ENCODE assay signal across 9 mouse cellular contexts in genomic region chr1:86464875-86465224, GRCm38 (mm10). TPM values are rescaled to one million over a fixed set of nuclear protein-coding genes. Genes with fewer than 3 reads are reported as not detected.
DNase-seq lines count a peak whose midpoint lies in the region; ATAC-seq lines count a peak whose summit lies in the region.
"Had no signal": no experiment of that assay in that cellular context is flagged by ENCODE, and none has a peak within 500 bp of the region (broad histone marks: within the 10 kb centered on the region; RNA-seq: fewer than 3 reads in every experiment).

No protein-coding gene starts in this region.

- 0 out of 2 replicates have a peak, but pooled peaks cover 4% of the 10 kb centered on the region for H3K4me1 ChIP-seq in hindbrain, embryonic 15.5 days (replicated peaks)

- H3K27ac ChIP-seq in hindbrain, embryonic 15.5 days (replicated peaks) = peak overlapping the region; percentile 76

- no peaks in the 10 kb centered on the region for H3K27me3 ChIP-seq in hindbrain, embryonic 15.5 days

- ATAC-seq in hindbrain, embryonic 15.5 days (ENCODE audit: low FRiP score, low read depth) = no peak
- no peak for ATAC-seq in frontal cortex, adult (ENCODE audit: low TSS enrichment)

- no peaks in the 10 kb centered on the region for H3K36me3 ChIP-seq in hindbrain, embryonic 15.5 days

- H3K4me3 ChIP-seq in hindbrain, embryonic 15.5 days = no peak overlapping the region

- WGBS in hindbrain, embryonic 15.5 days = 16% methylated on average over 4 of the region's 4 CpGs

- no peak overlapping the region for H3K4me2 ChIP-seq in hindbrain, embryonic 15.5 days

- DNase-seq in adrenal gland, postnatal 10 days = peak; percentile 26
- DNase-seq in adrenal gland, adult 18-20 months (ENCODE audit: low spot score in 2 of 2) = no peak
- DNase-seq in MN1 (ENCODE audit: low spot score) = peak; percentile 75
- peak; percentile 20 for DNase-seq in lung, postnatal 14 days
- no peak for DNase-seq in thymus, postnatal 14 days
- no peak for DNase-seq in spleen, postnatal 14 days (ENCODE audit: low spot score in 2 of 2)

- H3K9ac ChIP-seq in hindbrain, embryonic 15.5 days = no peak overlapping the region

- no peaks in the 10 kb centered on the region for H3K9me3 ChIP-seq in hindbrain, embryonic 15.5 days

RNA-seq across cellular contexts. Expression of gene Tex44, which starts 38.7 kb away (rescaled TPM):
- not detected for total RNA-seq in adrenal gland, postnatal 10 days (2021)
- not detected for total RNA-seq in adrenal gland, adult 18-20 months (2021)
- polyA plus RNA-seq in hindbrain, embryonic 15.5 days (2015; fragmentation: Nextera tagmentation; extraction: Ambion mirVana) = not detected in 2 replicates
- polyA plus RNA-seq: large intestine, adult 2 months had no signal

RNA-seq across cellular contexts. Expression of gene Nmur1, which starts 38.8 kb away (rescaled TPM):
- not detected for total RNA-seq in adrenal gland, postnatal 10 days (2021)
- not detected for total RNA-seq in adrenal gland, adult 18-20 months (2021)
- 0.19 and 0.25 TPM in 2 replicates for polyA plus RNA-seq in hindbrain, embryonic 15.5 days (2015; fragmentation: Nextera tagmentation; extraction: Ambion mirVana)

Comparison
In these comparisons a context has a peak if more than half of its experiments do, and no peak if none do; other contexts are left out.
1. DNase-seq: peak in adrenal gland, postnatal 10 days (single experiment), MN1 (single experiment) and lung, postnatal 14 days (single experiment); none in adrenal gland, adult 18-20 months (0 of 2), thymus, postnatal 14 days (single experiment) and spleen, postnatal 14 days (0 of 2).